8 mouse cellular contexts compared by ENCODE assay signal in genomic region chr17:15375701-15376493, GRCm38 (mm10). TPM values are rescaled to one million over a fixed set of nuclear protein-coding genes. Genes with fewer than 3 reads are reported as not detected.
DNase-seq lines count a peak whose midpoint lies in the region; ATAC-seq lines count a peak whose summit lies in the region.

No protein-coding gene starts in this region.

- H3K4me3 ChIP-seq in hindbrain, embryonic 11.5 days (ENCODE audit: low read depth, low read length) = peak overlapping the region; percentile 83

- peak; percentile 70 for ATAC-seq in hindbrain, embryonic 11.5 days (ENCODE audit: low FRiP score)

- H3K27me3 ChIP-seq in hindbrain, embryonic 11.5 days (ENCODE audit: control insufficient read depth, insufficient read depth, low read length) = peaks cover 11% of the 10 kb centered on the region; the same call in 1 of the 2 replicates

- under 1% methylated on average over 66 of the region's 69 CpGs for WGBS in hindbrain, embryonic 11.5 days

- H3K4me2 ChIP-seq in hindbrain, embryonic 11.5 days (replicated peaks; ENCODE audit: low read depth, low read length) = peak overlapping the region; percentile 92

- peak overlapping the region; percentile 98 for H3K27ac ChIP-seq in hindbrain, embryonic 11.5 days (ENCODE audit: low read depth, low read length)

- H3K36me3 ChIP-seq in hindbrain, embryonic 11.5 days (ENCODE audit: control insufficient read depth, insufficient read depth, low read length) = peaks cover 4% of the 10 kb centered on the region; the same call in 1 of the 2 replicates

- peak overlapping the region; percentile 91 for H3K9ac ChIP-seq in hindbrain, embryonic 11.5 days (ENCODE audit: low read depth, low read length)

- peaks cover 35% of the 10 kb centered on the region for H3K4me1 ChIP-seq in hindbrain, embryonic 11.5 days (replicated peaks; ENCODE audit: control insufficient read depth, insufficient read depth, low read length)

- DNase-seq in Muller cell, postnatal 12 days (ENCODE audit: inconsistent ontology term) = peak; percentile 84
- DNase-seq in cerebellum, adult 11-12 months = peak; percentile 42
- peak; percentile 57 to 58 for DNase-seq in frontal cortex, postnatal 14 days (ENCODE audit: low spot score in 2 of 2)
- peak; percentile 84 for DNase-seq in hindbrain, embryonic 11.5 days (ENCODE audit: low spot score)
- peak; percentile 50 to 58 for DNase-seq in layer of hippocampus, postnatal 25 days (ENCODE audit: extremely low spot score in 1 of 2, low spot score in 1 of 2)
- peak; percentile 71 for DNase-seq in lung, postnatal 14 days
- DNase-seq in ovary, postnatal 36 days (ENCODE audit: low spot score) = peak; percentile 59
- peak; percentile 35 to 61 for DNase-seq in urinary bladder, postnatal 4 days (ENCODE audit: low spot score in 2 of 2)

- no peaks in the 10 kb centered on the region for H3K9me3 ChIP-seq in hindbrain, embryonic 11.5 days (ENCODE audit: control insufficient read depth, low read length)

RNA-seq across cellular contexts. Expression of gene Dll1, which starts 0.8 kb away (rescaled TPM):
- 59.6 and 64.3 TPM in 2 replicates for polyA plus RNA-seq in hindbrain, embryonic 11.5 days (2014; fragmentation: Nextera tagmentation; extraction: Ambion mirVana)
- total RNA-seq in layer of hippocampus, postnatal 25 days (2021) = 10 to 100 TPM; 11.6 to 12.8 TPM

RNA-seq across cellular contexts. Expression of gene Fam120b, which starts 20.1 kb away (rescaled TPM):
- 34.7 and 35.8 TPM in 2 replicates for polyA plus RNA-seq in hindbrain, embryonic 11.5 days (2014; fragmentation: Nextera tagmentation; extraction: Ambion mirVana)
- 10 to 100 TPM; 42.3 to 45.1 TPM for total RNA-seq in layer of hippocampus, postnatal 25 days (2021)

Comparison
In these comparisons a context has a peak if more than half of its experiments do, and no peak if none do; other contexts are left out.
1. Peak in every context shown above with its lines: DNase-seq, ATAC-seq, H3K4me3 ChIP-seq and H3K27ac ChIP-seq.